Mouse (Mus musculus) CH12.LX (cell line): Measurements from ENCODE around the gene Nme1. TPM values are rescaled to one million over a fixed set of nuclear protein-coding genes. Genes with fewer than 3 reads are reported as not detected.
"Not testable (repeated sequence)": the region's sequence is repeated elsewhere in the genome, so short reads cannot be mapped to it uniquely, and the experiment has no call there.

Experiments
- DNase-seq: peaks from one replicate; pipeline ENCODE4 v3.0.0-alpha.2; 2013; ENCODE audit errors: extremely low read depth
- H3K27ac ChIP-seq: 2 replicates; pipeline ENCODE4 v1.5.1; 2012; ENCODE audit warnings: low read depth, mild to moderate bottlenecking, control low read depth, moderate library complexity; ENCODE audit not compliant: insufficient read depth
- H3K27me3 ChIP-seq: replicated peaks from 2 replicates; pipeline ENCODE3; 2012; ENCODE audit warnings: inconsistent platforms
- H3K36me3 ChIP-seq, 2 experiments: replicated peaks in 1 of 2; 2 replicates each; pipeline versions ENCODE3 to v1.6.1; 2012; ENCODE audit warnings: inconsistent platforms in 1 of 2, low read length in 1 of 2, mild to moderate bottlenecking in 1 of 2, mixed read lengths in 1 of 2, moderate library complexity in 1 of 2; ENCODE audit not compliant: control insufficient read depth in 1 of 2, insufficient read depth in 1 of 2
- H3K4me1 ChIP-seq, 2 experiments: 2 replicates each; pipeline ENCODE4 v1.6.1; 2012; ENCODE audit warnings: inconsistent platforms in 1 of 2, moderate library complexity in 1 of 2; ENCODE audit not compliant: insufficient read depth in 2 of 2, control insufficient read depth in 1 of 2
- H3K4me2 ChIP-seq: 2 replicates; pipeline ENCODE4 v1.6.1; 2012; ENCODE audit warnings: low read depth, mild to moderate bottlenecking, control low read depth; ENCODE audit not compliant: poor library complexity, insufficient read depth, severe bottlenecking
- H3K4me3 ChIP-seq, 3 experiments: fragments of 150-350 bp in 1 of 3; sonication (generic) in 1 of 3; replicated peaks in 1 of 3; 2 replicates each; pipeline versions ENCODE3 to v1.5.1; 2011 to 2012; ENCODE audit warnings: low read depth in 2 of 3, low read length in 2 of 3, mild to moderate bottlenecking in 2 of 3, moderate library complexity in 2 of 3, control low read depth in 1 of 3, improper control_type of control experiment in 1 of 3, inconsistent platforms in 1 of 3, mixed read lengths in 1 of 3; ENCODE audit not compliant: poor library complexity in 1 of 3
- H3K79me2 ChIP-seq: replicated peaks from 2 replicates; pipeline ENCODE4 v1.6.1; 2012; ENCODE audit warnings: mild to moderate bottlenecking, moderate library complexity; ENCODE audit not compliant: control insufficient read depth, poor library complexity, insufficient read depth, severe bottlenecking; ENCODE audit errors: extremely low read depth
- H3K9ac ChIP-seq: 2 replicates; pipeline ENCODE4 v1.6.1; 2012; ENCODE audit warnings: low read depth, mild to moderate bottlenecking, control low read depth, moderate library complexity; ENCODE audit not compliant: insufficient read depth
- H3K9me3 ChIP-seq: replicated peaks from 2 replicates; pipeline ENCODE3; 2012; ENCODE audit warnings: low read length, inconsistent platforms, mixed read lengths
- BHLHE40 ChIP-seq: IDR thresholded peaks from 2 replicates; pipeline ENCODE4 v1.6.1; 2011; ENCODE audit warnings: mild to moderate bottlenecking, low read depth, low read length, improper control_type of control experiment
- CHD1 ChIP-seq: IDR thresholded peaks from 2 replicates; pipeline ENCODE4 v1.6.1; 2012; ENCODE audit warnings: low read depth, low read length, improper control_type of control experiment, inconsistent platforms
- CTCF ChIP-seq, 2 experiments: IDR thresholded peaks in 1 of 2; conservative IDR thresholded peaks in 1 of 2; 2 replicates each; pipeline ENCODE4 v1.5.1; 2011 to 2012; ENCODE audit warnings: low read depth in 2 of 2, low read length in 2 of 2, improper control_type of control experiment in 1 of 2, inconsistent platforms in 1 of 2, mild to moderate bottlenecking in 1 of 2, moderate library complexity in 1 of 2
- E2F4 ChIP-seq: IDR thresholded peaks from 2 replicates; pipeline ENCODE4 v1.6.1; 2011; ENCODE audit warnings: low read depth, low read length, improper control_type of control experiment; ENCODE audit not compliant: insufficient replicate concordance
- ELF1 ChIP-seq: IDR thresholded peaks from 2 replicates; pipeline ENCODE4 v1.6.1; 2014; ENCODE audit warnings: low read depth, mild to moderate bottlenecking, inconsistent platforms, low read length, improper control_type of control experiment
- EP300 ChIP-seq: IDR thresholded peaks from 2 replicates; pipeline ENCODE4 v1.6.1; 2011; ENCODE audit warnings: low read length, improper control_type of control experiment
- HCFC1 ChIP-seq: IDR thresholded peaks from 2 replicates; pipeline ENCODE4 v1.6.1; 2012; ENCODE audit warnings: low read depth, mild to moderate bottlenecking, inconsistent platforms, low read length, improper control_type of control experiment
- JUN ChIP-seq: IDR thresholded peaks from 2 replicates; pipeline ENCODE4 v1.6.1; 2011; ENCODE audit warnings: low read depth, mild to moderate bottlenecking, low read length, improper control_type of control experiment, moderate library complexity; ENCODE audit not compliant: insufficient read depth
- JUND ChIP-seq: conservative IDR thresholded peaks from 2 replicates; pipeline ENCODE4 v1.6.1; 2011; ENCODE audit warnings: low read depth, low read length, improper control_type of control experiment
- KAT2A ChIP-seq: IDR thresholded peaks from 2 replicates; pipeline ENCODE4 v1.6.1; 2012; ENCODE audit warnings: low read length, improper control_type of control experiment, inconsistent platforms; ENCODE audit not compliant: insufficient replicate concordance
- MAX ChIP-seq: IDR thresholded peaks from 2 replicates; pipeline ENCODE4 v1.6.1; 2011; ENCODE audit warnings: low read length, improper control_type of control experiment
- MEF2A ChIP-seq: IDR thresholded peaks from 2 replicates; pipeline ENCODE4 v1.6.1; 2014; ENCODE audit warnings: low read depth, mild to moderate bottlenecking, inconsistent platforms, low read length, improper control_type of control experiment, borderline replicate concordance
- MXI1 ChIP-seq: IDR thresholded peaks from 2 replicates; pipeline ENCODE4 v1.6.1; 2011; ENCODE audit warnings: mild to moderate bottlenecking, low read depth, low read length, improper control_type of control experiment
- MYC ChIP-seq: IDR thresholded peaks from 2 replicates; pipeline ENCODE4 v1.6.1; 2011; ENCODE audit warnings: low read depth, mild to moderate bottlenecking, improper control_type of control experiment, low read length
- NELFE ChIP-seq: IDR thresholded peaks from 2 replicates; pipeline ENCODE4 v1.6.1; 2011; ENCODE audit warnings: low read depth, low read length, improper control_type of control experiment
- PAX5 ChIP-seq: IDR thresholded peaks from 2 replicates; pipeline ENCODE4 v1.6.1; 2012; ENCODE audit warnings: low read length, inconsistent platforms, mixed read lengths
- POLR2A ChIP-seq: IDR thresholded peaks from 2 replicates; pipeline ENCODE4 v1.6.1; 2011; ENCODE audit warnings: low read depth, mild to moderate bottlenecking, improper control_type of control experiment, low read length
- SIN3A ChIP-seq: IDR thresholded peaks from 2 replicates; pipeline ENCODE4 v1.6.1; 2012; ENCODE audit warnings: low read length, improper control_type of control experiment, inconsistent platforms
- SMC3 ChIP-seq: IDR thresholded peaks from 2 replicates; pipeline ENCODE4 v1.6.1; 2011; ENCODE audit warnings: low read depth, low read length, improper control_type of control experiment
- TCF12 ChIP-seq: IDR thresholded peaks from 2 replicates; pipeline ENCODE4 v1.6.1; 2014; ENCODE audit warnings: low read depth, mild to moderate bottlenecking, inconsistent platforms, low read length, improper control_type of control experiment
- UBTF ChIP-seq: IDR thresholded peaks from 2 replicates; pipeline ENCODE4 v1.6.1; 2012; ENCODE audit warnings: low read depth, mild to moderate bottlenecking, inconsistent platforms, low read length, improper control_type of control experiment, moderate library complexity
- USF1 ChIP-seq: IDR thresholded peaks from 2 replicates; pipeline ENCODE4 v1.6.1; 2014; ENCODE audit warnings: low read depth, mild to moderate bottlenecking, inconsistent platforms, low read length, improper control_type of control experiment
- USF2 ChIP-seq: conservative IDR thresholded peaks from 2 replicates; pipeline ENCODE4 v1.6.1; 2011; ENCODE audit warnings: low read depth, low read length, improper control_type of control experiment
- ZC3H11A ChIP-seq: IDR thresholded peaks from 2 replicates; pipeline ENCODE4 v1.6.1; 2012; ENCODE audit warnings: low read depth, mild to moderate bottlenecking, inconsistent platforms, low read length, improper control_type of control experiment
- ZKSCAN1 ChIP-seq: IDR thresholded peaks from 2 replicates; pipeline ENCODE4 v1.6.1; 2012; ENCODE audit warnings: low read depth, inconsistent platforms, low read length, improper control_type of control experiment, borderline replicate concordance
- ZMIZ1 ChIP-seq: IDR thresholded peaks from 2 replicates; pipeline ENCODE4 v1.6.1; 2012; ENCODE audit warnings: low read depth, mild to moderate bottlenecking, inconsistent platforms, low read length, improper control_type of control experiment
- ZNF384 ChIP-seq: IDR thresholded peaks from 2 replicates; pipeline ENCODE4 v1.6.1; 2012; ENCODE audit warnings: low read depth, low read length, improper control_type of control experiment, inconsistent platforms
- dilution Hi-C: fragments of 300-500 bp; cut with MboI; formaldehyde crosslinking; loops from 2 replicates; pipeline ENCODE4 v1.14.3; 2020; ENCODE audit warnings: low sequenced_read_pairs; ENCODE audit not compliant: extremely low pct_unique_long_range_greater_than_20kb, extremely low pct_ligation_motif_present
- in situ Hi-C: fragments of 300-500 bp; cut with MboI; formaldehyde crosslinking; loops from 3 replicates; pipeline ENCODE4 v1.14.3; 2019; ENCODE audit warnings: low sequenced_read_pairs, low pct_ligation_motif_present, low pct_unique_long_range_greater_than_20kb, mixed read lengths
- polyA plus RNA-seq: library from polyadenylated mRNA; unstranded; fragments of >175 nt; gene quantifications from 2 replicates; pipeline ENCODE4 v1.2.1, GENCODE M21; 2012; ENCODE audit warnings: low read depth; ENCODE audit not compliant: insufficient read length
- total RNA-seq, 2 experiments: library from RNA; depleted of rRNA; stranded (reverse); fragments of 300-350 nt in 1 of 2; fragments of >200 nt in 1 of 2; gene quantifications; 2 replicates each; pipeline ENCODE4 v1.2.3; 2012 to 2014

Nme1 gene
- total and polyA plus RNA-seq, 3 experiments = 129 to 443 (median 187) TPM

- H3K4me3 ChIP-seq = no peak overlapping the region
- no peaks in the 10 kb centered on the region for H3K9me3 ChIP-seq
- dilution Hi-C loops = no loop called here
- no peak for DNase-seq
- no peak overlapping the region for H3K4me2 ChIP-seq
- peaks cover 54 to 85% of the 10 kb centered on the region in 2 experiments for H3K36me3 ChIP-seq
- H3K9ac ChIP-seq = no peak overlapping the region
- H3K79me2 ChIP-seq = no peaks in the 10 kb centered on the region
- H3K27ac ChIP-seq = no peak overlapping the region
- TF ChIP-seq HCFC1 (no peak), CTCF (conservative IDR thresholded peaks at IDR 0.05 in 1 of 2, IDR thresholded peaks at IDR 0.05 in 1 of 2; ENCODE audit: low read depth in 2 of 2, low read length in 2 of 2) (peak in 1 of 2 experiments; percentile 45; a peak in 2 of 4 replicates), EP300 (no peak), SMC3 (peak; percentile 6; the same call in 1 of the 2 replicates)
- no peaks in the 10 kb centered on the region for H3K27me3 ChIP-seq
- H3K4me1 ChIP-seq = no peaks in the 10 kb centered on the region
- in situ Hi-C loops = no loop called here
Observed at GRCm38 (mm10) chr11:93929106-93929505, 39.2 kb downstream of the Nme1 start.

GRCm38 (mm10) chr11:93915019-93915418, 53.3 kb downstream of the Nme1 start:
- Histone ChIP-seq H3K36me3 (peaks cover 50 to 90% of the 10 kb centered on the region in 2 experiments), H3K4me1 (peaks cover 8 to 18% of the 10 kb centered on the region in 2 experiments)
- dilution Hi-C loops, H3K9me3 ChIP-seq, H3K79me2 ChIP-seq, H3K4me2 ChIP-seq, in situ Hi-C loops, H3K27me3 ChIP-seq, DNase-seq, H3K4me3 ChIP-seq, H3K27ac ChIP-seq, H3K9ac ChIP-seq: not testable (repeated sequence)

- H3K79me2 ChIP-seq = peaks cover 4% of the 10 kb centered on the region
- H3K4me2 ChIP-seq = peak overlapping the region; percentile 36; the same call in 1 of the 2 replicates
- H3K9me3 ChIP-seq = no peaks in the 10 kb centered on the region
- no peak overlapping the region for H3K9ac ChIP-seq
- peak overlapping the region; percentile 36 for H3K27ac ChIP-seq
- peaks cover 10 to 25% of the 10 kb centered on the region in 2 experiments for H3K4me1 ChIP-seq
- H3K4me3 ChIP-seq = no peak overlapping the region
- no peaks in the 10 kb centered on the region for H3K27me3 ChIP-seq
- in situ Hi-C loops = no loop called here
- dilution Hi-C loops = no loop called here
- DNase-seq = peak; percentile 60
- peaks cover 54 to 92% of the 10 kb centered on the region in 2 experiments for H3K36me3 ChIP-seq
- TF ChIP-seq MYC (no peak), BHLHE40 (peak; percentile 58; the same call in 1 of the 2 replicates), UBTF (no peak), MXI1 (no peak), PAX5 (no peak), ZNF384 (peak; percentile 31; the same call in 1 of the 2 replicates), POLR2A (no peak), NELFE (no peak), USF1 (no peak), E2F4 (0 out of 2 replicates have a peak, but pooled peaks have one; percentile 18), ZC3H11A (no peak), CTCF (conservative IDR thresholded peaks at IDR 0.05 in 1 of 2, IDR thresholded peaks at IDR 0.05 in 1 of 2; ENCODE audit: low read depth in 2 of 2, low read length in 2 of 2) (no peak), ELF1 (peak; percentile 83), SIN3A (no peak), USF2 (no peak), JUND (0 out of 2 replicates have a peak, but pooled peaks have one; percentile 20), MAX (no peak), ZMIZ1 (no peak), EP300 (peak; percentile 72), JUN (no peak), CHD1 (peak; percentile 98), KAT2A (no peak), ZKSCAN1 (no peak), TCF12 (peak; percentile 33; the same call in 1 of the 2 replicates), MEF2A (peak; percentile 70)
Observed at GRCm38 (mm10) chr11:93911603-93912002, 56.7 kb downstream of the Nme1 start.
